Comparison of ENCODE assay signal across 19 mouse cellular contexts in the genomic region with DNA sequence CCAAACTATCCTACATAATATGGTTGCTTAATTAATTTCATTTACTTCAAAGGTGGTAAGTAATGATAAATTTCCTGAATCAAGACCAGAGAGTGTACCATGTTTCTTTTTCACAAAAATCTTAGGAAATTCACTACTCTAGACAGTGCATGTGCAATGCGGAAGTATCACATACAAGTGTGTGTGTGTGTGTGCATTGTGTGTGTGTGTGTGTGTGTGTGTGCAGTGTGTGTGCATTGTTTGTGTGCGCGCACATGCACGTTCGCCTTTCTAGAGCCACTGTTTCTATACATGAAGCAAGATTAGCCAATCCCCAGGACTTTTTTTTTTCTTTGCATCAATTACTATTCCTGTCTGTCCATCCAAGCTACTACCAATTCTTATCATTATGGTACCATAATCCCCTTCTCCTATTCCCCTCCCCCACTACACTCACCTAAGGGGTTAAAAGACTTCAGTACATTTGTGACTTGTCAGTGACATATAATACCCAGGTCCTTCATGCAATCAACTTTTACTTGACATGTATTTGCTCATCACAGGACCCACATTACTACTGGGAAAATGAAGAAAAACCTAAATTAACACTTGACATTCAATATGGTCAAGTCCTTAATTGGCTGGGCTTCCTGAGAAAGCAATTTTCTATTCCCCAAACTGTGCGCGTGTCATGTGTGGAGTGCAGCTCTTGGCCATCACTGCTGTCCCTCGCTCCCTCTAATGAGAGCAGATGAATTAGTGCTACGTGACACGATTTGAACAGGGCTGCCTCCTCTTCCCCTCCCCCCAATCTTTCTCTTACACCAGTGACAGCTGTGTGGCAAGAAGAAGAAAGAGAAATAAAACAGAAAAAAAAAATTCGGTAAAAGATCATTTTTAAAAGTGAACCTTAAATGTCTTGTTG.
DNase-seq lines count a peak whose midpoint lies in the region; ATAC-seq lines count a peak whose summit lies in the region.
"Had no signal": no experiment of that assay in that cellular context is flagged by ENCODE, and none has a peak within 500 bp of the region (broad histone marks: within the 10 kb centered on the region; RNA-seq: fewer than 3 reads in every experiment).

No protein-coding gene starts in this region.

- 63% methylated on average over 11 of the region's 11 CpGs for WGBS in neural tube, embryonic 11.5 days
- WGBS in neural tube, embryonic 15.5 days, result 50% methylated on average over 11 of the region's 11 CpGs
- WGBS in midbrain, embryonic 14.5 days, result 49% methylated on average over 11 of the region's 11 CpGs

- peaks cover 10% of the 10 kb centered on the region for H3K4me1 ChIP-seq in neural tube, embryonic 11.5 days (ENCODE audit: control insufficient read depth, insufficient read depth, low read length)
- H3K4me1 ChIP-seq in neural tube, embryonic 15.5 days, result peaks cover 8% of the 10 kb centered on the region; the same call in 1 of the 2 replicates
- peaks cover 14% of the 10 kb centered on the region for H3K4me1 ChIP-seq in midbrain, embryonic 14.5 days (ENCODE audit: control insufficient read depth, insufficient read depth, low read length)
- H3K4me1 ChIP-seq: liver, embryonic 15.5 days; megakaryocyte, embryonic 14.5 days had no signal

- no peaks in the 10 kb centered on the region for H3K27me3 ChIP-seq in neural tube, embryonic 11.5 days (ENCODE audit: control insufficient read depth, insufficient read depth, low read length)
- H3K27me3 ChIP-seq in neural tube, embryonic 15.5 days (replicated peaks), result no peaks in the 10 kb centered on the region
- H3K27me3 ChIP-seq in midbrain, embryonic 14.5 days (ENCODE audit: control insufficient read depth, insufficient read depth, low read length), result no peaks in the 10 kb centered on the region
- H3K27me3 ChIP-seq: liver, embryonic 15.5 days; megakaryocyte, embryonic 14.5 days had no signal

- no peaks in the 10 kb centered on the region for H3K9me3 ChIP-seq in neural tube, embryonic 11.5 days (ENCODE audit: control insufficient read depth, low read length)
- no peaks in the 10 kb centered on the region for H3K9me3 ChIP-seq in neural tube, embryonic 15.5 days (replicated peaks)
- no peaks in the 10 kb centered on the region for H3K9me3 ChIP-seq in midbrain, embryonic 14.5 days (ENCODE audit: control insufficient read depth, low read length)
- H3K9me3 ChIP-seq: limb, embryonic 13.5 days; liver, embryonic 15.5 days had no signal

- intact Hi-C loops in left cerebral cortex, postnatal 36 days (cut with DNase I), result no loop called here

- H3K9ac ChIP-seq in neural tube, embryonic 11.5 days (ENCODE audit: low read length), result no peak overlapping the region
- no peak overlapping the region for H3K9ac ChIP-seq in neural tube, embryonic 15.5 days (replicated peaks)
- H3K9ac ChIP-seq in midbrain, embryonic 14.5 days (replicated peaks; ENCODE audit: low read length), result no peak overlapping the region
- H3K9ac ChIP-seq: limb, embryonic 13.5 days; liver, embryonic 15.5 days had no signal

- H3K4me2 ChIP-seq in neural tube, embryonic 11.5 days (ENCODE audit: low read depth), result no peak overlapping the region
- no peak overlapping the region for H3K4me2 ChIP-seq in neural tube, embryonic 15.5 days
- H3K4me2 ChIP-seq in midbrain, embryonic 14.5 days (ENCODE audit: low read length), result no peak overlapping the region
- H3K4me2 ChIP-seq: limb, embryonic 13.5 days; liver, embryonic 15.5 days had no signal

- DNase-seq in embryo, embryonic 11 days, result peak; percentile 53
- no peak for DNase-seq in embryo, embryonic 10 days (ENCODE audit: low spot score)
- DNase-seq in neural tube, embryonic 11.5 days (ENCODE audit: low spot score), result peak; percentile 44
- DNase-seq in midbrain, embryonic 14.5 days, result peak; percentile 66
- no peak for DNase-seq in liver
- DNase-seq in kidney, postnatal 14 days, result no peak
- DNase-seq in left cerebral cortex, postnatal 36 days (ENCODE audit: low spot score in 2 of 2), result no peak
- DNase-seq: cerebellum, adult 11-12 months; gastrocnemius, postnatal 25 days; kidney, adult 2 months; kidney, postnatal 25 days; layer of hippocampus, adult 9-11 months; lung, postnatal 14 days; thymus, postnatal 14 days had no signal

- no peak overlapping the region for H3K4me3 ChIP-seq in neural tube, embryonic 11.5 days (ENCODE audit: low read depth, low read length)
- no peak overlapping the region for H3K4me3 ChIP-seq in neural tube, embryonic 15.5 days (replicated peaks)
- no peak overlapping the region for H3K4me3 ChIP-seq in midbrain, embryonic 14.5 days (replicated peaks; ENCODE audit: low read depth, low read length)
- H3K4me3 ChIP-seq: erythroblast, embryonic 14.5 days; limb, embryonic 13.5 days; liver, embryonic 15.5 days; megakaryocyte, embryonic 14.5 days had no signal

- ATAC-seq in neural tube, embryonic 11.5 days (ENCODE audit: insufficient read depth, low FRiP score, low TSS enrichment), result peak; percentile 66; the same call in 1 of the 2 replicates
- ATAC-seq in neural tube, embryonic 15.5 days (ENCODE audit: low FRiP score), result no peak
- peak; percentile 77 for ATAC-seq in midbrain, embryonic 14.5 days (ENCODE audit: low FRiP score, low TSS enrichment)

- no peaks in the 10 kb centered on the region for H3K36me3 ChIP-seq in neural tube, embryonic 11.5 days (ENCODE audit: control insufficient read depth, insufficient read depth, low read length)
- no peaks in the 10 kb centered on the region for H3K36me3 ChIP-seq in neural tube, embryonic 15.5 days
- H3K36me3 ChIP-seq in midbrain, embryonic 14.5 days (ENCODE audit: control insufficient read depth, insufficient read depth, low read length), result no peaks in the 10 kb centered on the region
- H3K36me3 ChIP-seq: limb, embryonic 13.5 days; liver, embryonic 15.5 days had no signal

- no peak overlapping the region for H3K27ac ChIP-seq in neural tube, embryonic 11.5 days (ENCODE audit: low read depth, low read length)
- H3K27ac ChIP-seq in neural tube, embryonic 15.5 days (replicated peaks), result no peak overlapping the region
- H3K27ac ChIP-seq in midbrain, embryonic 14.5 days (replicated peaks; ENCODE audit: low read depth, low read length), result no peak overlapping the region
- H3K27ac ChIP-seq: limb, embryonic 13.5 days; liver, embryonic 15.5 days had no signal

Comparison
In these comparisons a context has a peak if more than half of its experiments do, and no peak if none do; other contexts are left out.
1. DNase-seq: peak in embryo, embryonic 11 days (single experiment), neural tube, embryonic 11.5 days (single experiment) and midbrain, embryonic 14.5 days (single experiment); none in embryo, embryonic 10 days (single experiment), liver (single experiment), kidney, postnatal 14 days (single experiment) and left cerebral cortex, postnatal 36 days (0 of 2).